Mouse (Mus musculus) bone marrow macrophage, adult 2 months (primary cell): ENCODE results near the gene Tm6sf1. TPM values are rescaled to one million over a fixed set of nuclear protein-coding genes. Genes with fewer than 3 reads are reported as not detected.

Experiments
- H3K27ac ChIP-seq: 2 replicates; pipeline ENCODE4 v1.5.1; 2012; ENCODE audit warnings: low read depth, low read length; ENCODE audit not compliant: insufficient read depth
- H3K4me1 ChIP-seq: 2 replicates; pipeline ENCODE4 v1.6.1; 2012; ENCODE audit warnings: low read length; ENCODE audit not compliant: control insufficient read depth, insufficient read depth
- H3K4me3 ChIP-seq: 2 replicates; pipeline ENCODE4 v1.5.1; 2012; ENCODE audit warnings: mild to moderate bottlenecking, low read length, moderate library complexity; ENCODE audit not compliant: insufficient read depth
- CTCF ChIP-seq: IDR thresholded peaks from 2 replicates; pipeline ENCODE4 v1.5.1; 2012; ENCODE audit warnings: low read depth, mild to moderate bottlenecking, low read length, moderate library complexity
- POLR2A ChIP-seq: IDR thresholded peaks from 2 replicates; pipeline ENCODE4 v1.6.1; 2012; ENCODE audit warnings: mild to moderate bottlenecking, low read depth, low read length, borderline replicate concordance
- polyA plus RNA-seq: library from polyadenylated mRNA; stranded (reverse); fragments of >200 nt; gene quantifications from 2 replicates; pipeline ENCODE4 v1.2.4, GENCODE M21; 2012; ENCODE audit not compliant: missing spikeins, insufficient read depth, insufficient read length

The Tm6sf1 gene
- polyA plus RNA-seq, 1 experiment, result 248 TPM

- TF ChIP-seq CTCF (no peak), POLR2A (no peak)
- Histone ChIP-seq H3K4me3 (no peak overlapping the region), H3K27ac (no peak overlapping the region), H3K4me1 (peaks cover 25% of the 10 kb centered on the region)
These were observed 19.1 kb upstream of the Tm6sf1 start for GRCm38 (mm10) chr7:81839746-81840145.

GRCm38 (mm10) chr7:81840661-81841181, 18.1 kb upstream of the Tm6sf1 start:
- Histone ChIP-seq H3K4me3 (no peak overlapping the region), H3K4me1 (peaks cover 21% of the 10 kb centered on the region), H3K27ac (no peak overlapping the region)
- TF ChIP-seq POLR2A (no peak), CTCF (no peak)

- no peak overlapping the region for H3K27ac ChIP-seq
- H3K4me1 ChIP-seq, result peaks cover 18% of the 10 kb centered on the region
- TF ChIP-seq POLR2A, result no peak
- TF ChIP-seq CTCF, result no peak
- no peak overlapping the region for H3K4me3 ChIP-seq
These were observed 17.4 kb upstream of the Tm6sf1 start for GRCm38 (mm10) chr7:81841439-81841838.

- no peak for TF ChIP-seq CTCF
- TF ChIP-seq POLR2A, result no peak
- H3K4me3 ChIP-seq, result no peak overlapping the region
- H3K4me1 ChIP-seq, result peaks cover 18% of the 10 kb centered on the region
- no peak overlapping the region for H3K27ac ChIP-seq
These were observed 16.7 kb upstream of the Tm6sf1 start for GRCm38 (mm10) chr7:81842141-81842540.

GRCm38 (mm10) chr7:81842998-81843397, 15.8 kb upstream of the Tm6sf1 start:
- Histone ChIP-seq H3K27ac (peak overlapping the region; percentile 49), H3K4me3 (0 out of 2 replicates have a peak overlapping the region, but pooled peaks have one; percentile 6), H3K4me1 (peaks cover 19% of the 10 kb centered on the region)
- no peak for TF ChIP-seq CTCF
- TF ChIP-seq POLR2A, result no peak

- H3K27ac ChIP-seq, result no peak overlapping the region
- TF ChIP-seq POLR2A, result no peak
- no peak for TF ChIP-seq CTCF
- peaks cover 27% of the 10 kb centered on the region for H3K4me1 ChIP-seq
- peak overlapping the region; percentile 9; the same call in 1 of the 2 replicates for H3K4me3 ChIP-seq
These were observed 14.9 kb upstream of the Tm6sf1 start for GRCm38 (mm10) chr7:81843903-81844302.

GRCm38 (mm10) chr7:81844801-81845200, 14.0 kb upstream of the Tm6sf1 start:
- no peak for TF ChIP-seq CTCF
- TF ChIP-seq POLR2A, result no peak

GRCm38 (mm10) chr7:81845313-81845712, 13.5 kb upstream of the Tm6sf1 start:
- H3K4me3 ChIP-seq, result no peak overlapping the region
- H3K27ac ChIP-seq, result no peak overlapping the region
- H3K4me1 ChIP-seq, result peaks cover 34% of the 10 kb centered on the region
- TF ChIP-seq CTCF, result no peak
- no peak for TF ChIP-seq POLR2A

More at GRCm38 (mm10) chr7:81844801-81845200, 14.0 kb upstream of the Tm6sf1 start:
- Histone ChIP-seq H3K27ac (no peak overlapping the region), H3K4me3 (no peak overlapping the region), H3K4me1 (peaks cover 30% of the 10 kb centered on the region)

- Histone ChIP-seq H3K4me3 (no peak overlapping the region), H3K4me1 (peaks cover 41% of the 10 kb centered on the region), H3K27ac (no peak overlapping the region)
- TF ChIP-seq CTCF, result no peak
These were observed 12.8 kb upstream of the Tm6sf1 start for GRCm38 (mm10) chr7:81846008-81846407.

- H3K27ac ChIP-seq, result no peak overlapping the region
- TF ChIP-seq CTCF (no peak), POLR2A (no peak)
- peaks cover 51% of the 10 kb centered on the region for H3K4me1 ChIP-seq
- H3K4me3 ChIP-seq, result no peak overlapping the region
These were observed 11.8 kb upstream of the Tm6sf1 start for GRCm38 (mm10) chr7:81847010-81847409.

GRCm38 (mm10) chr7:81847777-81848176, 11.0 kb upstream of the Tm6sf1 start:
- H3K27ac ChIP-seq, result no peak overlapping the region
- H3K4me1 ChIP-seq, result peaks cover 48% of the 10 kb centered on the region
- no peak overlapping the region for H3K4me3 ChIP-seq
- TF ChIP-seq POLR2A (no peak), CTCF (no peak)
